Mouse (Mus musculus) G1E (cell line): Measurements from ENCODE around the gene Map4. TPM values are rescaled to one million over a fixed set of nuclear protein-coding genes. Genes with fewer than 3 reads are reported as not detected.
A peak's percentile ranks its signal among the peaks of the same experiment; 100 is the strongest.

Experiments
- ATAC-seq: 2 replicates; pipeline ENCODE4 v1.8.0; 2016; ENCODE audit warnings: mild to moderate bottlenecking; ENCODE audit not compliant: insufficient number of reproducible peaks, poor library complexity, low FRiP score, severe bottlenecking; ENCODE audit errors: extremely low read depth
- DNase-seq: peaks from one replicate; pipeline ENCODE4 v3.0.0; 2012; ENCODE audit warnings: low spot score
- H3K27me3 ChIP-seq: 2 replicates; pipeline ENCODE4 v1.6.1; 2012; ENCODE audit warnings: mild to moderate bottlenecking, low read length, inconsistent platforms; ENCODE audit not compliant: insufficient read depth
- H3K36me3 ChIP-seq: replicated peaks from 2 replicates; pipeline ENCODE3; 2012; ENCODE audit warnings: mild to moderate bottlenecking, inconsistent platforms
- H3K4me1 ChIP-seq: 2 replicates; pipeline ENCODE4 v1.6.1; 2012; ENCODE audit warnings: low read depth, low read length, inconsistent platforms, mixed read lengths; ENCODE audit not compliant: insufficient read depth
- H3K4me3 ChIP-seq: 2 replicates; pipeline ENCODE4 v1.5.1; 2012; ENCODE audit warnings: low read depth, mild to moderate bottlenecking, inconsistent platforms, low read length, moderate library complexity, mixed read lengths
- H3K9me3 ChIP-seq: replicated peaks from 2 replicates; pipeline ENCODE4 v1.6.1; 2012; ENCODE audit warnings: inconsistent platforms
- CTCF ChIP-seq: IDR thresholded peaks from 2 replicates; pipeline ENCODE4 v1.5.1; 2012; ENCODE audit warnings: low read depth, low read length, inconsistent platforms, mixed read lengths
- GATA1 ChIP-seq: IDR thresholded peaks from 2 replicates; pipeline ENCODE4 v1.6.1; 2012; ENCODE audit warnings: borderline replicate concordance, low read length, inconsistent platforms, mixed read lengths
- GATA2 ChIP-seq: IDR thresholded peaks from 2 replicates; pipeline ENCODE4 v1.6.1; 2012; ENCODE audit warnings: low read depth, low read length, inconsistent platforms, borderline replicate concordance
- POLR2AphosphoS5 ChIP-seq: IDR thresholded peaks from 2 replicates; pipeline ENCODE4 v1.6.1; 2012; ENCODE audit warnings: low read depth, low read length, inconsistent platforms; ENCODE audit not compliant: insufficient replicate concordance
- TAL1 ChIP-seq: conservative IDR thresholded peaks from 2 replicates; pipeline ENCODE4 v1.6.1; 2012; ENCODE audit warnings: low read depth, low read length, inconsistent platforms, mixed read lengths
- polyA plus RNA-seq: library from polyadenylated mRNA; stranded (reverse); fragments of >175 nt; gene quantifications from 2 replicates; pipeline ENCODE4 v1.2.3, GENCODE M21; 2012
- total RNA-seq, 2 experiments: library from RNA; stranded (forward) in 1 of 2; stranded (reverse) in 1 of 2; fragments of 200-1000 nt in 1 of 2; fragments of >200 nt in 1 of 2; fragmentation: Nextera tagmentation in 1 of 2; gene quantifications; 2 replicates each; pipeline ENCODE4 v1.2.3; 2014 to 2017

The Map4 gene
- total and polyA plus RNA-seq, 3 experiments: 27.2 to 69.3 (median 47.5) TPM

DNA sequence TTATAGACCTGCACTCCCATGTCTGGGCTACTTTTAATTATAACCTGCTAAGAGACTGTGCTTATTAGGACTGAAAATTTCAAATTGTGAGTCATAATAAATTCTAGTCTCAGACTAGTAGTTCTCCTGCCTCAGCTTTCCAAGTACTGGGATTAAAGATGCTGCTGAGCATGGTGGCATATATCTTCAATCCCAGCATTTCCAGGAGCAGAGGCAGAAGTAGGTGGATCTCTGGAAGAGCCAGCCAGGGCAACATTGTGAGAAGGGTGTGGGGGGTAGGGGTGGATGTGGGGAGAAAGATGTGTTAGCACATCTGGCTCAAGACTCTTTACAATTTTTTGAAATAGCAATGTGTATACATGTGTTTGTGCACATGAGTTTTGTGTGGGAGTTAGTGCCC is 23.4 kb downstream of the Map4 start:
- Histone ChIP-seq H3K36me3 (no peaks in the 10 kb centered on the region), H3K4me1 (no peaks in the 10 kb centered on the region; the same call in 1 of the 2 replicates), H3K9me3 (no peaks in the 10 kb centered on the region), H3K4me3 (no peak overlapping the region), H3K27me3 (no peaks in the 10 kb centered on the region)
- TF ChIP-seq POLR2AphosphoS5 (no peak), GATA2 (no peak), CTCF (no peak), TAL1 (no peak), GATA1 (no peak)
- no peak for DNase-seq
- no peak for ATAC-seq

DNA sequence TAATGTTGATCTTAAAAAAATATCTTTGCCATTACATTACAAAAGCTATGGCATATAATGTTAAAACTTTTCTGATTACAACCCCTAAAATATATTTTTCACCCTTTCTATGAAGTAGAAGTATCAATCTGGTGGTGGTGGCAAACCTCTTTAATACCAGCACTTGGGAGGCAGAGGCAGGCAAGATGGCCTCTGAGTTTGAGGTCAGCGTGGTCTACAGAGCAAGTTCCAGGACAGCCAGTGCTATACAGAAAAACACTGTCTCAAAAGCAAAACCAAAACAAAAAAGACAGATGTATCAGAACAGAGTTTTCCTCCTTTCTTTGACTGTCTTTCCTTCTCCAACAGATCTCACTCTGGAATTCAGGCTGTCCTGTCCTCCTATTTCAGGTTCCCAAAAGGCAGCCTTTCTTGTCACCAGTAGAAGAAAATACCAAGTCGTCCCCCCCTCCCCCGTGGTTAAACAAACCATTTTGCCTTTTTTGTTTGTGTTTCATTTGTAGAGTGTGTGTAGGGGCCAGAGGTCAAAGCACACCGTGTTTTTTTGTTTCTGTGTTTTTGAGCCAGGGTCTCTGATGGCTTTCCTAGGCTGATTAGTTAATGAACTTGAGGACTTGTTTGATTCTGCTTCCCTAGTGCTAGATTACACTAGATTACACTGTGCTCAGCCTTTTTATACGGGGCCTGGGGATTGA is 28.3 kb downstream of the Map4 start:
- TF ChIP-seq GATA1: no peak
- no peak overlapping the region for H3K4me3 ChIP-seq
- no peaks in the 10 kb centered on the region for H3K9me3 ChIP-seq
- ATAC-seq (no peak), DNase-seq (no peak)
- peaks cover 3% of the 10 kb centered on the region; the same call in 1 of the 2 replicates for H3K4me1 ChIP-seq
- H3K27me3 ChIP-seq: no peaks in the 10 kb centered on the region
- no peaks in the 10 kb centered on the region for H3K36me3 ChIP-seq

DNA sequence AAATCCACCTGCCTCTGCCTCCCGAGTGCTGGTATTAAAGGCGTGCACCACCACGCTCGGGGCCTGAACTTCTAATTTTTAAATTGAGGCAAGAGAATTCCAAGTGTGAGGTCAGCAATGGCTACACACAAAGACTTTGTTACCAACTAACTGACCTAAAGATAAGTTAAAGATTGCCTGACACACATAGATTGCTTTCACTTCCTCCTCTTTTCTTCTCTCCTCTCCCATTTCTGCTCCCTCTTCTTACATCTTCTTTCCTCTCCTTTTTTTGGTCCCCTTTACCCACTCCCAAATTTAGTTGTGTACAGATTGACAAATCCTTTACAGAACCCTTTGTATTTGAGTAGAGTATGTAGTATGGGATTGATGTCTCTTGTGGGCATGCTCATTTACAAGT is 29.3 kb downstream of the Map4 start:
- H3K36me3 ChIP-seq: no peaks in the 10 kb centered on the region
- no peaks in the 10 kb centered on the region for H3K9me3 ChIP-seq
- no peak for DNase-seq
- TF ChIP-seq TAL1 (no peak), GATA1 (no peak), CTCF (no peak), GATA2 (no peak), POLR2AphosphoS5 (no peak)
- no peaks in the 10 kb centered on the region for H3K27me3 ChIP-seq
- ATAC-seq: no peak
- peaks cover 3% of the 10 kb centered on the region; the same call in 1 of the 2 replicates for H3K4me1 ChIP-seq
- no peak overlapping the region for H3K4me3 ChIP-seq

DNA sequence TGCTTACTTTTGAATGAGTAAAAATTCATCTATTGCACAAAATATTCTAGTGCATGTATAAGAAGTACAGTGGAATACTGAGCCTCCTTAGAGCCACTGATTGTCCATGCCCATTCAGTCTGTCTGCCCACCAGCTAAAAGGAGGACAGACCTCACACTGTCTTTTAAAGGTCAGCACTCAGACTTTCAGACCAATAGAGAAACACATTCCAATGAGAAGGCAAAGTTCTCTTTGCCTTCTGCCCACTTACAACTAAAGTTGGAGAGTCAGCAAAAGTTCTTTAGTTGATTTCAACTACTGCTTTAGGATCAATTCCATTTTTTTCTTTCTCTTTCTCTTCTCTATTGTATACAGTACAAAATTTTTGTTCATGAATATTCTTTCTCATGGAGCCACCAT is 33.5 kb downstream of the Map4 start:
- ATAC-seq: no peak
- DNase-seq: no peak
- Histone ChIP-seq H3K9me3 (no peaks in the 10 kb centered on the region), H3K36me3 (no peaks in the 10 kb centered on the region), H3K4me3 (no peak overlapping the region), H3K27me3 (no peaks in the 10 kb centered on the region), H3K4me1 (peaks cover 15% of the 10 kb centered on the region)
- TF ChIP-seq CTCF (no peak), GATA2 (no peak), GATA1 (no peak), TAL1 (no peak), POLR2AphosphoS5 (no peak)

DNA sequence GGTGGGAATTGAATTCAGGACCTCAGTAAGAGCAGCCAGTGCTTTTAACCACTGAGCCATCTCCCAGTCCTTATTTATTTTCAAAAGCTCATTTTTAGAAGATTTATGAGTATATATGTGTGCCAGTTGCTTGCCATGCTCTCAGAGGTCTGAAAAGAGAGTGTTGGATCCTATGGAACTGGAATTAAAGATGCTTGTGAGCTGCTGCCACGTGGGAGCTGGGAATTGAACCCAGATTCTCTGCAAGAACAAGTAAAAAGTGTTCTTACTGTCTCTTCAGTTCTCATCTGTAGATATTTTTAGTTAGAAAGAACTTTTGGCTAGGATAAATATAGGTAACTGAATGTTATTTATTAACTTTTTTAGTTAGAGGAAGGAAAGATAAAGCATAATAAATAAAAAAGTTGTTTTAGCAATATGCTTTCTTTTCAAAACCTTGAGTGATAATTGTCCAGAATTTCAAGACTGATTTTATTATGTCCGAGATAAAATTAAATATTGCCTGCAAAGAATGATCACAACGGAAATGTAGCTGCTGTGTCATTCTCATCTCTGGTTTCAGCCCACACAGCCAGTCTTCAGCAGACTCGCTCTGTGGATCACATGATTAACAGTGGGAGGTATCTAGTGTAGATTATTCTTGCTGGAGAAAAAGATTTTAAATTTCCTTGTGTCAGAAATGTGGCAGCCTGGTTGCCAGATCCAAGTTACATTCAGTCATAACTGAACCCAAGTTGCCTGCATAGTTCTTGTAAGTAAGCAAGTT is 37.3 kb downstream of the Map4 start:
- no peak overlapping the region for H3K4me3 ChIP-seq
- H3K36me3 ChIP-seq: no peaks in the 10 kb centered on the region
- DNase-seq (peak; percentile 58), ATAC-seq (peak; percentile 93)
- H3K27me3 ChIP-seq: no peaks in the 10 kb centered on the region
- no peak for TF ChIP-seq POLR2AphosphoS5
- TF ChIP-seq GATA1: no peak
- no peak for TF ChIP-seq CTCF
- TF ChIP-seq GATA2: no peak
- no peak for TF ChIP-seq TAL1
- no peaks in the 10 kb centered on the region for H3K9me3 ChIP-seq
- peaks cover 27% of the 10 kb centered on the region for H3K4me1 ChIP-seq

DNA sequence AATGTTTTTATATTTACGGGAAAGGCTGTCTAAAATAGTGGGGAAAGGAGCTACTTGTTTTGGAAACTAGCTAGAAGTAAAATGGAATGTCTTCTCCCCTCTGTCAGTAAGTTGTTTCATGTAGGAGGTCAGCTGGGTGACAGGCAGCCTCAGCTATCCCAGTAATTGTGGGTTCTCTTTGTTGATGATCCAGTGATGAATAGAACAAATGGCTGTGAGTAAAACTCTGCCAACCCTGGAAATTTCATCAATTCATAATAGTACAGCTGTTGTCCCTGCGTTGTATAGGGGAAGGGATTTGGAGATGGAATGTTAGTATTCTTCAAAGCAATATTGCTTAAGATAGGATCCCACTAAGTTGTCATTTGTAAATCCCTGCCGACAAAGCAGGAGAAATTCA is 37.9 kb downstream of the Map4 start:
- DNase-seq: no peak
- peaks cover 27% of the 10 kb centered on the region for H3K4me1 ChIP-seq
- H3K4me3 ChIP-seq: no peak overlapping the region
- H3K27me3 ChIP-seq: no peaks in the 10 kb centered on the region
- no peaks in the 10 kb centered on the region for H3K9me3 ChIP-seq
- no peaks in the 10 kb centered on the region for H3K36me3 ChIP-seq
- TF ChIP-seq CTCF (no peak), POLR2AphosphoS5 (no peak), TAL1 (no peak), GATA2 (no peak), GATA1 (no peak)
- ATAC-seq: no peak
